Comparison of ENCODE assay signal across 10 mouse cellular contexts in the genomic region with DNA sequence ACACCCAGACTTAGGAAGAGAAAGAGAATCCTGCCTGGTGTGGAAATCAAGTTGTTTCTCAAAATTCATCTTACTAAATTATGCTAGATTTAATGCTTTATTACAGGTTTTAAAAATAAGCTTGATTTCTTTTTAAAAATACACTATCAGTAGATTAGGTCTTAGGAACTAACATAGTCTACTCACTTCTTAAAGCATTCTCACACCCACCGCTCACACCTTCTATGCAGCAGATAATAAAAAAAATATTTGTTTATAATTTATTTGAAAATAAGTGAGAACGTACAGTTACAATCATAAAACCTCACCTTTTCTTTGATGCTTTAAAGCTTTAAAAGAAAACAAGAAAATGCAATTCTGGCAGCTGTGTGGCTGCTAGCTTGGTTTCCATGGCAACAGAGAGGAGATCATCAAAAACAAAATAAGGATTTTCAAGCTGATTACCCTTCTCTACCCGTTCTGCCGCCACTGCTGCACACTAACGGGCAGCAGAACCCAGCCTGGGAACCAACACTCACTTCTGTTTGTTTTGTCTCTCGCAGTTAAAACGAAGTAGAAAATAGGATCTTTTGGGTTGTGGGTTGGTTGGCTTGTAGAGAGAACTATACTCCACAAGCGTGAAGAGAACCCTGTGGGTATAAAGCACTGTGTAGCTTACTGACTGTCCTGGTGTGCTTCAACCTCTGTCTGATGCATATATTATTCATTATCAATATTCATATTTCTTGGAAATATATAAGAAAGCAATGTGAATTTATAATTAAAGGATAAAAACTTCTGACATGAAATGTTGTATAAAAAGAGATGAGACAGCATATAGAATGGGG. TPM values are rescaled to one million over a fixed set of nuclear protein-coding genes. Genes with fewer than 3 reads are reported as not detected.
DNase-seq lines count a peak whose midpoint lies in the region; ATAC-seq and TF ChIP-seq lines count a peak whose summit lies in the region.
"Had no signal": no experiment of that assay in that cellular context is flagged by ENCODE, and none has a peak within 500 bp of the region (broad histone marks: within the 10 kb centered on the region; RNA-seq: fewer than 3 reads in every experiment).

No protein-coding gene starts in this region.

- 52% methylated on average over 8 of the region's 8 CpGs for WGBS in hindbrain, embryonic 11.5 days
- 53% methylated on average over 8 of the region's 8 CpGs for WGBS in hindbrain, embryonic 10.5 days
- 14% methylated on average over 8 of the region's 8 CpGs for WGBS in forebrain, embryonic 14.5 days
- WGBS in midbrain, embryonic 15.5 days = 13% methylated on average over 8 of the region's 8 CpGs
- WGBS in kidney, adult 2 months = 59% methylated on average over 8 of the region's 8 CpGs

- peak; percentile 35; the same call in 1 of the 2 replicates for ATAC-seq in hindbrain, embryonic 11.5 days (ENCODE audit: low FRiP score)
- peak; percentile 81 for ATAC-seq in forebrain, embryonic 14.5 days
- peak; percentile 85 for ATAC-seq in midbrain, embryonic 15.5 days (replicated peaks)

- H3K27ac ChIP-seq in hindbrain, embryonic 11.5 days (ENCODE audit: low read depth, low read length) = no peak overlapping the region
- H3K27ac ChIP-seq in hindbrain, embryonic 10.5 days = no peak overlapping the region
- H3K27ac ChIP-seq in forebrain, embryonic 14.5 days (ENCODE audit: low read depth, low read length) = 0 out of 2 replicates have a peak overlapping the region, but pooled peaks have one; percentile 35
- H3K27ac ChIP-seq in midbrain, embryonic 15.5 days = peak overlapping the region; percentile 78
- H3K27ac ChIP-seq in kidney, adult 2 months (ENCODE audit: insufficient read depth, low read depth, low read length) = no peak overlapping the region
- H3K27ac ChIP-seq: limb, embryonic 15.5 days had no signal

- H3K4me3 ChIP-seq in hindbrain, embryonic 11.5 days (ENCODE audit: low read depth, low read length) = no peak overlapping the region
- H3K4me3 ChIP-seq in hindbrain, embryonic 10.5 days = no peak overlapping the region
- no peak overlapping the region for H3K4me3 ChIP-seq in forebrain, embryonic 14.5 days (ENCODE audit: low read depth, low read length)
- 0 out of 2 replicates have a peak overlapping the region, but pooled peaks have one; percentile 14 for H3K4me3 ChIP-seq in midbrain, embryonic 15.5 days
- no peak overlapping the region for H3K4me3 ChIP-seq in kidney, adult 2 months (ENCODE audit: insufficient read depth, low read depth, low read length)
- H3K4me3 ChIP-seq: limb, embryonic 15.5 days had no signal

- no peaks in the 10 kb centered on the region for H3K27me3 ChIP-seq in hindbrain, embryonic 11.5 days (ENCODE audit: control insufficient read depth, insufficient read depth, low read length)
- H3K27me3 ChIP-seq in hindbrain, embryonic 10.5 days (ENCODE audit: insufficient read depth, poor library complexity, severe bottlenecking) = no peaks in the 10 kb centered on the region
- no peaks in the 10 kb centered on the region for H3K27me3 ChIP-seq in forebrain, embryonic 14.5 days (replicated peaks; ENCODE audit: control insufficient read depth, insufficient read depth, low read length)
- H3K27me3 ChIP-seq in midbrain, embryonic 15.5 days (replicated peaks) = no peaks in the 10 kb centered on the region
- H3K27me3 ChIP-seq in kidney, adult 2 months (replicated peaks; ENCODE audit: control insufficient read depth, insufficient read depth, low read length) = no peaks in the 10 kb centered on the region
- H3K27me3 ChIP-seq: limb, embryonic 15.5 days had no signal

- no peak overlapping the region for H3K4me2 ChIP-seq in hindbrain, embryonic 11.5 days (replicated peaks; ENCODE audit: low read depth, low read length)
- peak overlapping the region; percentile 33 for H3K4me2 ChIP-seq in forebrain, embryonic 14.5 days (ENCODE audit: low read length)
- H3K4me2 ChIP-seq in midbrain, embryonic 15.5 days = peak overlapping the region; percentile 44
- H3K4me2 ChIP-seq: limb, embryonic 15.5 days had no signal

- peak; percentile 22 for DNase-seq in hindbrain, embryonic 11.5 days (ENCODE audit: low spot score)
- no peak for DNase-seq in hindbrain, embryonic 10.5 days (ENCODE audit: low spot score)
- peak; percentile 64 for DNase-seq in CD4-positive, CD25-positive, alpha-beta regulatory T cell, adult 2 months (ENCODE audit: low read depth, low spot score)
- DNase-seq in forebrain, embryonic 14.5 days (ENCODE audit: low spot score) = peak; percentile 93
- DNase-seq in adrenal gland, adult (ENCODE audit: inconsistent age in 2 of 2, low spot score in 1 of 2) = no peak
- no peak for DNase-seq in kidney, adult 2 months
- DNase-seq in urinary bladder, postnatal 36 days (ENCODE audit: low spot score in 2 of 2) = no peak
- DNase-seq: cerebellum, adult 9-11 months had no signal

- TF ChIP-seq POLR2A in kidney, adult 2 months (IDR thresholded peaks at IDR 0.05; ENCODE audit: low read depth, low read length) = no peak

- H3K4me1 ChIP-seq in hindbrain, embryonic 11.5 days (replicated peaks; ENCODE audit: control insufficient read depth, insufficient read depth, low read length) = no peaks in the 10 kb centered on the region
- peaks cover 4% of the 10 kb centered on the region; the same call in 1 of the 2 replicates for H3K4me1 ChIP-seq in hindbrain, embryonic 10.5 days (replicated peaks)
- H3K4me1 ChIP-seq in forebrain, embryonic 14.5 days (ENCODE audit: control insufficient read depth, insufficient read depth, low read length) = peaks cover 8% of the 10 kb centered on the region; the same call in 1 of the 2 replicates
- H3K4me1 ChIP-seq in midbrain, embryonic 15.5 days = peaks cover 5% of the 10 kb centered on the region
- no peaks in the 10 kb centered on the region for H3K4me1 ChIP-seq in kidney, adult 2 months (ENCODE audit: control insufficient read depth, insufficient read depth, low read length)
- H3K4me1 ChIP-seq: limb, embryonic 15.5 days had no signal

- H3K9me3 ChIP-seq in hindbrain, embryonic 11.5 days (ENCODE audit: control insufficient read depth, low read length) = no peaks in the 10 kb centered on the region
- no peaks in the 10 kb centered on the region for H3K9me3 ChIP-seq in hindbrain, embryonic 10.5 days
- no peaks in the 10 kb centered on the region for H3K9me3 ChIP-seq in forebrain, embryonic 14.5 days (replicated peaks; ENCODE audit: control insufficient read depth, low read length)
- no peaks in the 10 kb centered on the region for H3K9me3 ChIP-seq in midbrain, embryonic 15.5 days
- H3K9me3 ChIP-seq: limb, embryonic 15.5 days had no signal

- no peak for TF ChIP-seq CTCF in kidney, adult 2 months (conservative IDR thresholded peaks at IDR 0.05; ENCODE audit: insufficient read depth, insufficient read length, low read depth, low read length)

- no peak overlapping the region for H3K9ac ChIP-seq in hindbrain, embryonic 11.5 days (ENCODE audit: low read depth, low read length)
- H3K9ac ChIP-seq in forebrain, embryonic 14.5 days (ENCODE audit: low read length) = peak overlapping the region; percentile 29; the same call in 1 of the 2 replicates
- no peak overlapping the region for H3K9ac ChIP-seq in midbrain, embryonic 15.5 days
- H3K9ac ChIP-seq: limb, embryonic 15.5 days had no signal

- H3K36me3 ChIP-seq in hindbrain, embryonic 11.5 days (ENCODE audit: control insufficient read depth, insufficient read depth, low read length) = no peaks in the 10 kb centered on the region
- no peaks in the 10 kb centered on the region for H3K36me3 ChIP-seq in hindbrain, embryonic 10.5 days
- H3K36me3 ChIP-seq in forebrain, embryonic 14.5 days (ENCODE audit: control insufficient read depth, insufficient read depth, low read length) = no peaks in the 10 kb centered on the region
- H3K36me3 ChIP-seq in midbrain, embryonic 15.5 days (replicated peaks) = no peaks in the 10 kb centered on the region
- no peaks in the 10 kb centered on the region for H3K36me3 ChIP-seq in kidney, adult 2 months (ENCODE audit: control insufficient read depth, insufficient read depth, low read length)
- H3K36me3 ChIP-seq: limb, embryonic 15.5 days had no signal

RNA-seq across cellular contexts. Expression of gene Pgap1, which starts 21.1 kb away (rescaled TPM):
- 13.7 and 26.1 TPM in 2 replicates for polyA plus RNA-seq in hindbrain, embryonic 11.5 days (2014; fragmentation: Nextera tagmentation; extraction: Ambion mirVana)
- polyA plus RNA-seq in hindbrain, embryonic 10.5 days (2016; fragmentation: Nextera tagmentation; extraction: Ambion mirVana) = 7.4 and 7.6 TPM in 2 replicates
- polyA plus RNA-seq in forebrain, embryonic 14.5 days (2014; fragmentation: Nextera tagmentation; extraction: Ambion mirVana) = 33.3 and 48.9 TPM in 2 replicates
- polyA plus RNA-seq in midbrain, embryonic 15.5 days (2015; fragmentation: Nextera tagmentation; extraction: Ambion mirVana) = 29.5 and 33.6 TPM in 2 replicates
- polyA plus RNA-seq in kidney, adult 2 months (2012; rRNA removed) = 2.3 and 2.8 TPM in 2 replicates

Comparison
In these comparisons a context has a peak if more than half of its experiments do, and no peak if none do; other contexts are left out.
1. DNase-seq: peak in hindbrain, embryonic 11.5 days (single experiment), CD4-positive, CD25-positive, alpha-beta regulatory T cell, adult 2 months (single experiment) and forebrain, embryonic 14.5 days (single experiment); none in hindbrain, embryonic 10.5 days (single experiment), adrenal gland, adult (0 of 2), kidney, adult 2 months (single experiment) and urinary bladder, postnatal 36 days (0 of 2).
2. ATAC-seq: peak in every context shown above with its lines; median percentile 85 in midbrain, embryonic 15.5 days; 81 in forebrain, embryonic 14.5 days; 35 in hindbrain, embryonic 11.5 days.
3. H3K27ac ChIP-seq: peak in forebrain, embryonic 14.5 days (single experiment) and midbrain, embryonic 15.5 days (single experiment); none in hindbrain, embryonic 11.5 days (single experiment), hindbrain, embryonic 10.5 days (single experiment) and kidney, adult 2 months (single experiment).